Mouse (Mus musculus) CH12.LX (cell line): Measurements from ENCODE around the gene Raf1.

Experiments used
- CTCF ChIP-seq, 2 experiments: IDR thresholded peaks in 1 of 2; conservative IDR thresholded peaks in 1 of 2; 2 replicates each; pipeline ENCODE4 v1.5.1; 2011 to 2012; ENCODE audit warnings: low read depth in 2 of 2, low read length in 2 of 2, improper control_type of control experiment in 1 of 2, inconsistent platforms in 1 of 2, mild to moderate bottlenecking in 1 of 2, moderate library complexity in 1 of 2
- POLR2A ChIP-seq: IDR thresholded peaks from 2 replicates; pipeline ENCODE4 v1.6.1; 2011; ENCODE audit warnings: low read depth, mild to moderate bottlenecking, improper control_type of control experiment, low read length

- no peak for TF ChIP-seq POLR2A
- no peak for TF ChIP-seq CTCF (conservative IDR thresholded peaks at IDR 0.05 in 1 of 2, IDR thresholded peaks at IDR 0.05 in 1 of 2; ENCODE audit: low read depth in 2 of 2, low read length in 2 of 2)
Measured at GRCm38 (mm10) chr6:115695124-115695523, 18.7 kb upstream of the Raf1 start.
